Mouse (Mus musculus): ENCODE measurements around the gene Fam174b. TPM values are rescaled to one million over a fixed set of nuclear protein-coding genes. Genes with fewer than 3 reads are reported as not detected.

Fam174b gene
- total and polyA plus RNA-seq, 3 experiments, result 1.4 to 1.7 TPM; not detected in 1

GRCm38 (mm10) chr7:73716841-73717240, 23.3 kb upstream of the Fam174b start:
- no peak overlapping the region for H3K4me3 ChIP-seq (ENCODE audit: control insufficient read depth in 1 of 2, insufficient read depth in 1 of 2, low read depth in 2 of 2, low read length in 2 of 2)
- no peaks in the 10 kb centered on the region for H3K36me3 ChIP-seq (ENCODE audit: control insufficient read depth in 1 of 2, insufficient read depth in 2 of 2, low read length in 2 of 2)
- TF ChIP-seq ZKSCAN1 (IDR thresholded peaks at IDR 0.05; ENCODE audit: low read depth, low read length), result no peak
- no peak for TF ChIP-seq USF2 (IDR thresholded peaks at IDR 0.05; ENCODE audit: borderline replicate concordance in 1 of 2, insufficient read depth in 1 of 2, low read depth in 1 of 2, low read length in 2 of 2)
- no peak for TF ChIP-seq ZMIZ1 (IDR thresholded peaks at IDR 0.05; ENCODE audit: low read depth, low read length)
- no peak for TF ChIP-seq ELF1 (IDR thresholded peaks at IDR 0.05; ENCODE audit: low read depth, low read length)
- no peak for TF ChIP-seq GABPA (IDR thresholded peaks at IDR 0.05; ENCODE audit: low read depth, low read length)
- TF ChIP-seq TAL1 (IDR thresholded peaks at IDR 0.05; ENCODE audit: low read length), result no peak
- TF ChIP-seq USF1 (IDR thresholded peaks at IDR 0.05; ENCODE audit: low read depth, low read length), result no peak
- TF ChIP-seq RAD21 (IDR thresholded peaks at IDR 0.05; ENCODE audit: low read depth, low read length), result no peak
- H3K27ac ChIP-seq (ENCODE audit: control insufficient read depth, low read depth, low read length), result no peak overlapping the region
- H3K9ac ChIP-seq (ENCODE audit: control insufficient read depth, low read depth, low read length, poor library complexity, severe bottlenecking), result no peak overlapping the region
- H3K27me3 ChIP-seq (ENCODE audit: control insufficient read depth in 1 of 2, insufficient read depth in 2 of 2, low read length in 2 of 2), result peaks cover 0 to 1% of the 10 kb centered on the region in 2 experiments; a peak in 2 of 4 replicates
- H3K79me2 ChIP-seq (ENCODE audit: control insufficient read depth, insufficient read depth, low read length, poor library complexity), result no peaks in the 10 kb centered on the region
- DNase-seq (ENCODE audit: low read depth, low spot score), result no peak
- no peaks in the 10 kb centered on the region for H3K4me1 ChIP-seq (ENCODE audit: control insufficient read depth in 1 of 2, insufficient read depth in 2 of 2, low read length in 2 of 2)
- H3K9me3 ChIP-seq (replicated peaks; ENCODE audit: insufficient read depth, low read length), result no peaks in the 10 kb centered on the region

GRCm38 (mm10) chr7:73718031-73718430, 22.1 kb upstream of the Fam174b start:
- TF ChIP-seq MAFK (IDR thresholded peaks at IDR 0.05; ENCODE audit: borderline replicate concordance, low read depth, low read length) (no peak), MEF2A (IDR thresholded peaks at IDR 0.05; ENCODE audit: extremely low read depth, insufficient replicate concordance, low read depth, low read length, poor library complexity, severe bottlenecking) (no peak), MXI1 (IDR thresholded peaks at IDR 0.05; ENCODE audit: low read depth, low read length) (no peak), USF1 (IDR thresholded peaks at IDR 0.05; ENCODE audit: low read depth, low read length) (no peak), RCOR1 (IDR thresholded peaks at IDR 0.05; ENCODE audit: low read depth, low read length) (no peak), BHLHE40 (IDR thresholded peaks at IDR 0.05; ENCODE audit: borderline replicate concordance, low read depth, low read length) (no peak), POLR2AphosphoS5 (IDR thresholded peaks at IDR 0.05; ENCODE audit: borderline replicate concordance, low read depth, low read length) (no peak), UBTF (IDR thresholded peaks at IDR 0.05; ENCODE audit: borderline replicate concordance, insufficient read depth, low read depth, low read length) (no peak), TBP (IDR thresholded peaks at IDR 0.05; ENCODE audit: low read depth, low read length) (no peak), ZNF384 (IDR thresholded peaks at IDR 0.05; ENCODE audit: low read depth, low read length) (no peak), ZMIZ1 (IDR thresholded peaks at IDR 0.05; ENCODE audit: low read depth, low read length) (no peak), KAT2A (conservative IDR thresholded peaks at IDR 0.05; ENCODE audit: low read depth, low read length) (no peak), HCFC1 (IDR thresholded peaks at IDR 0.05; ENCODE audit: low read depth, low read length) (no peak), NRF1 (IDR thresholded peaks at IDR 0.05; ENCODE audit: insufficient read depth, low read depth, low read length, poor library complexity, severe bottlenecking) (no peak)
- H3K9me3 ChIP-seq (replicated peaks; ENCODE audit: insufficient read depth, low read length), result no peaks in the 10 kb centered on the region
- H3K36me3 ChIP-seq (ENCODE audit: control insufficient read depth in 1 of 2, insufficient read depth in 2 of 2, low read length in 2 of 2), result no peaks in the 10 kb centered on the region
- H3K4me1 ChIP-seq (ENCODE audit: control insufficient read depth in 1 of 2, insufficient read depth in 2 of 2, low read length in 2 of 2), result no peaks in the 10 kb centered on the region
- no peak overlapping the region for H3K27ac ChIP-seq (ENCODE audit: control insufficient read depth, low read depth, low read length)
- no peak overlapping the region for H3K9ac ChIP-seq (ENCODE audit: control insufficient read depth, low read depth, low read length, poor library complexity, severe bottlenecking)
- no peak overlapping the region for H3K4me3 ChIP-seq (ENCODE audit: control insufficient read depth in 1 of 2, insufficient read depth in 1 of 2, low read depth in 2 of 2, low read length in 2 of 2)
- H3K79me2 ChIP-seq (ENCODE audit: control insufficient read depth, insufficient read depth, low read length, poor library complexity), result no peaks in the 10 kb centered on the region
- peaks cover 0 to 1% of the 10 kb centered on the region in 2 experiments; a peak in 2 of 4 replicates for H3K27me3 ChIP-seq (ENCODE audit: control insufficient read depth in 1 of 2, insufficient read depth in 2 of 2, low read length in 2 of 2)
- no peak for DNase-seq (ENCODE audit: low read depth, low spot score)
